Mouse (Mus musculus): ENCODE results near the gene Zfp423.

GRCm38 (mm10) chr8:87834656-87835055, 124.7 kb downstream of the Zfp423 start:
- TF ChIP-seq CTCF (IDR thresholded peaks at IDR 0.05; ENCODE audit: borderline replicate concordance, control insufficient read depth, extremely low read depth, insufficient read depth, low read length, poor library complexity), result no peak
- TF ChIP-seq POLR2A (IDR thresholded peaks at IDR 0.05; ENCODE audit: control insufficient read depth, extremely low read depth, insufficient read depth, low read length, poor library complexity), result no peak
